Mouse (Mus musculus) thymus, adult 2 months (tissue): Measurements from ENCODE around the gene Dnah2. TPM values are rescaled to one million over a fixed set of nuclear protein-coding genes. Genes with fewer than 3 reads are reported as not detected.

Source experiments
- DNase-seq: peaks from one replicate; pipeline ENCODE4 v3.0.0; 2021
- H3K27ac ChIP-seq: fragments of 200-500 bp; 2 replicates; pipeline ENCODE4 v1.5.1; 2012; ENCODE audit warnings: low read length, control low read depth; ENCODE audit not compliant: control insufficient read depth, insufficient read depth
- H3K27me3 ChIP-seq: fragments of 200-500 bp; 2 replicates; pipeline ENCODE4 v1.6.1; 2012; ENCODE audit warnings: mild to moderate bottlenecking, low read length, moderate library complexity, mixed read lengths; ENCODE audit not compliant: control insufficient read depth, insufficient read depth
- H3K36me3 ChIP-seq: fragments of 200-500 bp; 2 replicates; pipeline ENCODE4 v1.6.1; 2012; ENCODE audit warnings: mild to moderate bottlenecking, low read length, moderate library complexity; ENCODE audit not compliant: control insufficient read depth, insufficient read depth
- H3K4me1 ChIP-seq: fragments of 200-500 bp; replicated peaks from 2 replicates; pipeline ENCODE4 v1.6.1; 2012; ENCODE audit warnings: low read length; ENCODE audit not compliant: control insufficient read depth, insufficient read depth
- H3K4me3 ChIP-seq: fragments of 200-500 bp; 2 replicates; pipeline ENCODE4 v1.5.1; 2012; ENCODE audit warnings: mild to moderate bottlenecking, low read length, control low read depth, moderate library complexity; ENCODE audit not compliant: control insufficient read depth, insufficient read depth
- CTCF ChIP-seq: fragments of 200-500 bp; IDR thresholded peaks from 2 replicates; pipeline ENCODE4 v1.5.1; 2012; ENCODE audit warnings: mild to moderate bottlenecking, control low read depth, low read length, moderate library complexity, borderline replicate concordance; ENCODE audit not compliant: control insufficient read depth, poor library complexity, insufficient read depth; ENCODE audit errors: extremely low read depth
- POLR2A ChIP-seq: fragments of 200-500 bp; IDR thresholded peaks from 2 replicates; pipeline ENCODE4 v1.6.1; 2012; ENCODE audit warnings: mild to moderate bottlenecking, low read length, control low read depth, moderate library complexity; ENCODE audit not compliant: control insufficient read depth, poor library complexity, insufficient read depth; ENCODE audit errors: extremely low read depth
- WGBS: fragments of 180-500 bp; shearing (Covaris S2); methylation state at CpG from one replicate; pipeline ENCODE4 v1.1.7; 2018; 5-methylcytosine and 5-hydroxymethylcytosine counted together
- polyA plus RNA-seq: library from polyadenylated mRNA; depleted of rRNA; stranded (reverse); fragments of >200 nt; gene quantifications from 2 replicates; pipeline ENCODE4 v1.2.3, GENCODE M21; 2012; rRNA removed

Dnah2 gene
- 0.28 and 0.39 TPM in 2 replicates for polyA plus RNA-seq

GRCm38 (mm10) chr11:69549060-69549656, at the start of gene Dnah2:
Gene Dnah2 (minus strand): TSS chr11:69549110.
- Histone ChIP-seq H3K27me3 (no peaks in the 10 kb centered on the region), H3K27ac (no peak within 1 kb of the TSS), H3K36me3 (no peaks in the 10 kb centered on the region), H3K4me1 (peaks cover 24% of the 10 kb centered on the region), H3K4me3 (no peak within 1 kb of the TSS)
- WGBS: 68% methylated on average over 12 of the region's 12 CpGs
- DNase-seq: no peak
- TF ChIP-seq CTCF (no peak), POLR2A (no peak)

GRCm38 (mm10) chr11:69594853-69595252, 45.9 kb upstream of the Dnah2 start:
- WGBS: 96% methylated on average over 6 of the region's 6 CpGs
- H3K27ac ChIP-seq: no peak overlapping the region

DNA sequence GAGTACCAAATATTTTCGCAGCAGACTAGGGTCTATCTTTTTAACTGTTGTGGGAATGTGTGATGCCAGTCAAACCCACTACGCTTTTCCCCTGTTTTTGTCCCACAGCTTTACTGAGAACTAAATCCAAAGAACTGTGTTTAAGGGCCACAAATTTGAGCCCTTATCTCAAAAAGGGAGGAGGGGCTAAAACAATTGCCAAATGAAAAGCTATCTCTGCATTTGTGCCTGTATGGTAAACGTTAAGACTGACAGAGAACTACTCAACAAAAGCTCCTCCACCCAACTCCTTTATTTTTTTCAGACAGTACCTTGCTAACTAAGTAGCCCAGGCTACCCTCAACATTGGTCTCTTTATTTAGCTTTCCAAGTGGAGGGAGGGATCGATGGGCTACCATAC, 43.9 kb upstream of the Dnah2 start:
- TF ChIP-seq CTCF (no peak), POLR2A (no peak)
- Histone ChIP-seq H3K4me1 (no peaks in the 10 kb centered on the region), H3K4me3 (no peak overlapping the region), H3K27ac (no peak overlapping the region), H3K27me3 (no peaks in the 10 kb centered on the region), H3K36me3 (peaks cover 46% of the 10 kb centered on the region)
- DNase-seq: no peak
- 88% methylated on average over 4 of the region's 4 CpGs for WGBS

More at GRCm38 (mm10) chr11:69594853-69595252, 45.9 kb upstream of the Dnah2 start:
- H3K36me3 ChIP-seq: peaks cover 26% of the 10 kb centered on the region
- TF ChIP-seq CTCF: no peak
- H3K4me3 ChIP-seq: no peak overlapping the region
- H3K4me1 ChIP-seq: no peaks in the 10 kb centered on the region
- H3K27me3 ChIP-seq: no peaks in the 10 kb centered on the region
- no peak for DNase-seq

DNA sequence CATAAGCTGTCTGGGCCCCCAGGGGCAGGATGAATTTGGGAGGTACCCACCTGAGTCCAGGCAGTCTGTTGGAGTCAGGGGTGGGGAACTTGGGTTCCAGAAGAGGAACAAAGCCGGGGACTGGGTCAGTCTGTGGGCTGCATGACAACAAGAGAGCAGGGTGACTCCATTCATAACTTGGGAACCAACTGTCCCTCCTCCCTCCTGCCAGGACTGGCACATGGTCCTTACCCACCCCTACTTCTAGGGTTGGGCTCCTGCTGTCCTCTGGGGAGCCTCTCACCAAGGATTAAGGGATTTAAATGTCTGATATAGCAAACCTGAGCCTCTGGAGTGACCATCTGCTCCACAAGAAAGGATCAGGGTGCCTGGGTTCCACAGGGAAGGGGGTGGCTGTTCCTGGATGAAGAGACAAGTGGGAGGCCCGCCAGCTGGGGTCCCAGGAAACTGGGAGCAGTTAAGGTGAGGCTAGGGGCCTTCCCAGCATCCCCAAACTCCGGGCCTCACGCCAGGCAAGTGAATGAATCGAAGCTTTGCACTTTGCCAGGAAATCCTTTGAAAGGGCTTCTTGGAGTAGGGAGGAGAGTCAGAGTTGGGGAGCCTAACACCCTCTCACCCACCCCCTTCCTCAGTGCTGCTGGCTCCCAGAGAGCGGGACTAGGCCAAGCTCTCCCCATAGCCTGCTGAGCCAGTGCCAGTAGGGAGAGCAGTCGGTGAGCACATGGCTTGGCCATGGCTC, 43.2 kb upstream of the Dnah2 start:
- TF ChIP-seq CTCF (no peak), POLR2A (no peak)
- H3K27ac ChIP-seq: no peak overlapping the region
- H3K4me1 ChIP-seq: no peaks in the 10 kb centered on the region
- WGBS: 93% methylated on average over 7 of the region's 7 CpGs
- H3K4me3 ChIP-seq: no peak overlapping the region
- no peak for DNase-seq
- no peaks in the 10 kb centered on the region for H3K27me3 ChIP-seq
- H3K36me3 ChIP-seq: peaks cover 54% of the 10 kb centered on the region

- 94% methylated on average over 3 of the region's 3 CpGs for WGBS
- no peak overlapping the region for H3K27ac ChIP-seq
- no peaks in the 10 kb centered on the region for H3K27me3 ChIP-seq
- no peak for TF ChIP-seq CTCF
- no peak for TF ChIP-seq POLR2A
- no peaks in the 10 kb centered on the region for H3K4me1 ChIP-seq
- H3K36me3 ChIP-seq: peaks cover 60% of the 10 kb centered on the region
- no peak overlapping the region for H3K4me3 ChIP-seq
- no peak for DNase-seq
These were observed 42.5 kb upstream of the Dnah2 start for GRCm38 (mm10) chr11:69591424-69591823.

- TF ChIP-seq CTCF (no peak), POLR2A (no peak)
- no peak overlapping the region for H3K4me3 ChIP-seq
- no peak overlapping the region for H3K27ac ChIP-seq
- DNase-seq: no peak
- H3K4me1 ChIP-seq: no peaks in the 10 kb centered on the region
- H3K36me3 ChIP-seq: peaks cover 60% of the 10 kb centered on the region
- 99% methylated on average over 8 of the region's 8 CpGs for WGBS
- no peaks in the 10 kb centered on the region for H3K27me3 ChIP-seq
These were observed 41.7 kb upstream of the Dnah2 start for GRCm38 (mm10) chr11:69590622-69591021.

DNA sequence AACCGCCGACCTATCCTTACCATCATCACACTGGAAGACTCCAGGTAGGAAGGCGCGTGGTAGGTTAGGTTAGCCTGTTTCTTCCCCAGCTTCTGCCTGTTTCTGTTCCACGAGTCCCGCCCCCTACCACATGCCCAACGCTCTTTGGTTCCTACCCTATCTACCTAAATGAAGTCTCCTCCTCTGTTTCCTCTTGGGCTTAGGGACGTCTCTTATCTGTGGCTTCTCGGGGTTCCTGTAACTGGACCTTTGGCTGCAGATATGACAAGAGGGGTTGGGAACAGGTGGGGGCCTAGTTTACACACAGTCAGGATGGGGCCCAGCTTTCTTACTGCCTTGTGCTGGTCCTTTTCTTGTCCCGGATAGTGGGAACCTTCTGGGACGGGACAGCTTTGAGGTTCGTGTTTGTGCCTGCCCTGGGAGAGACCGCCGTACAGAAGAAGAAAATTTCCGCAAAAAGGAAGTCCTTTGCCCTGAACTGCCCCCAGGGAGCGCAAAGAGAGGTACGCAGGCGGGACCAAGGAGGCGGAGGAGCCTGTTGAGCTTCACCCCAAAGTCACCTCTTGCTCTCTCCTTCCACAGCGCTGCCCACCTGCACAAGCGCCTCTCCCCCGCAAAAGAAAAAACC, 40.4 kb upstream of the Dnah2 start:
- 96% methylated on average over 22 of the region's 22 CpGs for WGBS

More for the DNA sequence above, 40.4 kb upstream of the Dnah2 start:
- no peaks in the 10 kb centered on the region for H3K27me3 ChIP-seq
- H3K36me3 ChIP-seq: peaks cover 60% of the 10 kb centered on the region
- TF ChIP-seq POLR2A: no peak
- no peak for TF ChIP-seq CTCF
- DNase-seq: no peak
- H3K4me1 ChIP-seq: no peaks in the 10 kb centered on the region; the same call in 1 of the 2 replicates
- H3K4me3 ChIP-seq: no peak overlapping the region
- no peak overlapping the region for H3K27ac ChIP-seq
